Mouse (Mus musculus) ZHBTc4 (cell line): ENCODE measurements around the gene Tnnc1.
A peak's percentile ranks its signal among the peaks of the same experiment; 100 is the strongest.

Experiments
- DNase-seq: peaks from one replicate; pipeline ENCODE4 v3.0.0-alpha.2; 2011; ENCODE audit warnings: low read depth, low spot score

Tnnc1 gene

GRCm38 (mm10) chr14:31184195-31184594 lies 23.9 kb upstream of the Tnnc1 start:
- no peak for DNase-seq

- no peak for DNase-seq
These were observed 21.5 kb upstream of the Tnnc1 start for GRCm38 (mm10) chr14:31186656-31187055.

- DNase-seq: no peak
These were observed 19.3 kb upstream of the Tnnc1 start for GRCm38 (mm10) chr14:31188771-31189181.

GRCm38 (mm10) chr14:31189348-31189747 lies 18.8 kb upstream of the Tnnc1 start:
- no peak for DNase-seq

- no peak for DNase-seq
These were observed 16.2 kb upstream of the Tnnc1 start for GRCm38 (mm10) chr14:31191936-31192335.

- DNase-seq: no peak
These were observed 14.3 kb upstream of the Tnnc1 start for GRCm38 (mm10) chr14:31193791-31194190.

GRCm38 (mm10) chr14:31194441-31194840 lies 13.7 kb upstream of the Tnnc1 start:
- no peak for DNase-seq

- DNase-seq: no peak
These were observed 13.1 kb upstream of the Tnnc1 start for GRCm38 (mm10) chr14:31194891-31195513.

GRCm38 (mm10) chr14:31195521-31195920 lies 12.6 kb upstream of the Tnnc1 start:
- DNase-seq: no peak

GRCm38 (mm10) chr14:31195968-31196367 lies 12.1 kb upstream of the Tnnc1 start:
- peak; percentile 60 for DNase-seq

GRCm38 (mm10) chr14:31197547-31198516 lies 10.3 kb upstream of the Tnnc1 start:
- DNase-seq: peak; percentile 21

- no peak for DNase-seq
These were observed 8.5 kb upstream of the Tnnc1 start for GRCm38 (mm10) chr14:31199599-31199998.

GRCm38 (mm10) chr14:31200038-31200437 lies 8.1 kb upstream of the Tnnc1 start:
- no peak for DNase-seq

GRCm38 (mm10) chr14:31204844-31205243 lies 3.3 kb upstream of the Tnnc1 start:
- peak; percentile 13 for DNase-seq

GRCm38 (mm10) chr14:31205244-31205561 lies 2.9 kb upstream of the Tnnc1 start:
- peak; percentile 31 for DNase-seq

GRCm38 (mm10) chr14:31205562-31206467 lies 2.3 kb upstream of the Tnnc1 start:
- peak; percentile 58 for DNase-seq

GRCm38 (mm10) chr14:31206472-31206981 lies 1.6 kb upstream of the Tnnc1 start:
- DNase-seq: peak; percentile 97

GRCm38 (mm10) chr14:31207070-31207830 lies 862 bp upstream of the Tnnc1 start:
- DNase-seq: no peak

GRCm38 (mm10) chr14:31209133-31209557 lies 1.0 kb downstream of the Tnnc1 start:
- DNase-seq: no peak

- no peak for DNase-seq
These were observed 3.7 kb downstream of the Tnnc1 start for GRCm38 (mm10) chr14:31211854-31212253.

- no peak for DNase-seq
These were observed 4.4 kb downstream of the Tnnc1 start for GRCm38 (mm10) chr14:31212499-31212898.
